In the genomic region with DNA sequence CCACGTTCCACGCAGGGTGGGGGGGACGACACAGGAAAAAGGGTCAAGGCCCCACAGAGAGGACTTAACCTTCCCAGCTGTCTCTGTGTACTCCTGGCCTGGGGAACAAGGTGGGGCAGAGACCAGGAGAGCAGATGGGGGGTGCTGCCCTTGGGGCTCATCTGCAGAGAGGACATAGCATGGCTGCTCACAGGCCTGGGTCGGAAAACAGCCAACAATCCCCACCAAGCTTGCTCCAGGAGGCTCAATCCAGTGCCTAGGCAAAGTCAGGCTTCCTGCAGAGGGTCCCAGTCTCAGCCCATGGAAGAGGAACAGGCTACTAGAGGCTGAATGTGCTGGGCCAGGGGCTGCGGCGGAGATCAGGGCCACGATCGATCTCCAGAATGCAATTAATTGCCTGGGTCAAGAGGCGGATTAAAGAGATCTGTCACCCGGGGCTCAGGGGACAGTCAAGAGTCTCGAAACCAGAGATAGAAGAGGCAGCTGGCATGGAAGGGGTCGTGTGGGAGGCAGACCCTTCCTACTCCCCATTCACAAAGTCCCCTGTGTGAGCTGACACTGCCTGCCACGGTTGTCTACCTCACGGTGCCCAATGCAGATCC, we compare ENCODE assay signal across 9 mouse cellular contexts. TPM values are rescaled to one million over a fixed set of nuclear protein-coding genes. Genes with fewer than 3 reads are reported as not detected.
A peak's percentile ranks its signal among the peaks of the same experiment; 100 is the strongest.
DNase-seq lines count a peak whose midpoint lies in the region; ATAC-seq and TF ChIP-seq lines count a peak whose summit lies in the region.
"Had no signal": no experiment of that assay in that cellular context is flagged by ENCODE, and none has a peak within 500 bp of the region (broad histone marks: within the 10 kb centered on the region; RNA-seq: fewer than 3 reads in every experiment).

No protein-coding gene starts in this region.

- H3K4me2 ChIP-seq in lung, embryonic 16.5 days (ENCODE audit: low read depth, low read length), result no peak overlapping the region
- H3K4me2 ChIP-seq: liver, embryonic 15.5 days had no signal

- no peak for ATAC-seq in lung, embryonic 16.5 days (ENCODE audit: low read depth)

- H3K27ac ChIP-seq in lung, embryonic 16.5 days (ENCODE audit: low read length), result peak overlapping the region; percentile 62
- H3K27ac ChIP-seq in midbrain, embryonic 10.5 days (replicated peaks), result peak overlapping the region; percentile 82
- H3K27ac ChIP-seq: liver, embryonic 15.5 days had no signal

- TF ChIP-seq CTCF in lung, adult 2 months (IDR thresholded peaks at IDR 0.05; ENCODE audit: insufficient read depth, low read length), result no peak

- H3K27me3 ChIP-seq in lung, embryonic 16.5 days (ENCODE audit: control insufficient read depth, insufficient read depth, low read depth, low read length), result no peaks in the 10 kb centered on the region
- no peaks in the 10 kb centered on the region for H3K27me3 ChIP-seq in midbrain, embryonic 10.5 days (ENCODE audit: low read depth, poor library complexity, severe bottlenecking)
- H3K27me3 ChIP-seq: liver, embryonic 15.5 days had no signal

- H3K36me3 ChIP-seq in lung, embryonic 16.5 days (ENCODE audit: control insufficient read depth, insufficient read depth, low read length), result no peaks in the 10 kb centered on the region
- 0 out of 2 replicates have a peak, but pooled peaks cover 5% of the 10 kb centered on the region for H3K36me3 ChIP-seq in midbrain, embryonic 10.5 days
- H3K36me3 ChIP-seq: liver, embryonic 15.5 days had no signal

- peaks cover 65% of the 10 kb centered on the region for H3K4me1 ChIP-seq in lung, embryonic 16.5 days (replicated peaks; ENCODE audit: control insufficient read depth, insufficient read depth, low read length)
- peaks cover 37% of the 10 kb centered on the region for H3K4me1 ChIP-seq in lung, adult 2 months (ENCODE audit: control insufficient read depth, insufficient read depth, low read length)
- peaks cover 97% of the 10 kb centered on the region for H3K4me1 ChIP-seq in midbrain, embryonic 10.5 days

- WGBS in lung, embryonic 16.5 days, result 48% methylated on average over 14 of the region's 14 CpGs
- 69% methylated on average over 14 of the region's 14 CpGs for WGBS in lung, adult 2 months
- 30% methylated on average over 14 of the region's 14 CpGs for WGBS in midbrain, embryonic 10.5 days

- no peaks in the 10 kb centered on the region for H3K9me3 ChIP-seq in lung, embryonic 16.5 days (ENCODE audit: control insufficient read depth, low read length)
- no peaks in the 10 kb centered on the region for H3K9me3 ChIP-seq in midbrain, embryonic 10.5 days (replicated peaks)
- H3K9me3 ChIP-seq: liver, embryonic 15.5 days had no signal

- peak overlapping the region; percentile 39; the same call in 1 of the 2 replicates for H3K9ac ChIP-seq in lung, embryonic 16.5 days (ENCODE audit: low read length)
- H3K9ac ChIP-seq: liver, embryonic 15.5 days had no signal

- DNase-seq in embryo, embryonic 10 days (ENCODE audit: low spot score), result peak; percentile 48
- DNase-seq in embryo, embryonic 9.5 days (ENCODE audit: extremely low spot score), result no peak
- no peak for DNase-seq in lung, adult 2 months
- peak; percentile 55 for DNase-seq in midbrain, embryonic 10.5 days (ENCODE audit: low spot score)
- no peak for DNase-seq in thymus, postnatal 4 days
- no peak for DNase-seq in thymus, postnatal 0 days (ENCODE audit: low spot score)
- no peak for DNase-seq in adrenal gland, adult 18-20 months (ENCODE audit: low spot score in 2 of 2)

- TF ChIP-seq POLR2A in lung, adult 2 months (IDR thresholded peaks at IDR 0.05; ENCODE audit: borderline replicate concordance, extremely low read depth, low read depth, low read length), result no peak

- H3K4me3 ChIP-seq in lung, embryonic 16.5 days (ENCODE audit: low read length), result no peak overlapping the region
- H3K4me3 ChIP-seq in lung, adult 2 months (replicated peaks; ENCODE audit: extremely low read depth, low read depth, low read length), result no peak overlapping the region
- peak overlapping the region; percentile 28; the same call in 1 of the 2 replicates for H3K4me3 ChIP-seq in midbrain, embryonic 10.5 days
- H3K4me3 ChIP-seq: liver, embryonic 15.5 days had no signal

RNA-seq across cellular contexts. Expression of gene Ncor2, which starts 19.1 kb away (rescaled TPM):
- polyA plus RNA-seq in lung, embryonic 16.5 days (2015; fragmentation: Nextera tagmentation; extraction: Ambion mirVana), result 20.3 and 27.3 TPM in 2 replicates
- 65.5 and 78.9 TPM in 2 replicates for polyA plus RNA-seq in lung, adult 2 months (2012; rRNA removed)
- 16.2 and 19.1 TPM in 2 replicates for polyA plus RNA-seq in midbrain, embryonic 10.5 days (2016; fragmentation: Nextera tagmentation; extraction: Ambion mirVana)
- 14.3 and 19.8 TPM in 2 replicates for polyA plus RNA-seq in thymus, postnatal 0 days (2015; fragmentation: Nextera tagmentation; extraction: Ambion mirVana)
- 100 to 1,000 TPM; 195 to 242 TPM for total RNA-seq in adrenal gland, adult 18-20 months (2021)

Comparison
In these comparisons a context has a peak if more than half of its experiments do, and no peak if none do; other contexts are left out.
1. DNase-seq: peak in embryo, embryonic 10 days (single experiment) and midbrain, embryonic 10.5 days (single experiment); none in embryo, embryonic 9.5 days (single experiment), lung, adult 2 months (single experiment), thymus, postnatal 4 days (single experiment), thymus, postnatal 0 days (single experiment) and adrenal gland, adult 18-20 months (0 of 2).